Mouse (Mus musculus) bone marrow, adult 2 months (tissue): ENCODE results near the gene Fgfr2.

ENCODE experiments used
- CTCF ChIP-seq: fragments of 200-500 bp; IDR thresholded peaks from 2 replicates; pipeline ENCODE4 v1.5.1; 2011; ENCODE audit warnings: low read length, control low read depth; ENCODE audit not compliant: control insufficient read depth, insufficient read depth
- POLR2A ChIP-seq: fragments of 200-500 bp; IDR thresholded peaks from 2 replicates; pipeline ENCODE4 v1.6.1; 2011; ENCODE audit warnings: low read depth, mild to moderate bottlenecking, control low read depth, low read length, borderline replicate concordance; ENCODE audit not compliant: control insufficient read depth

DNA sequence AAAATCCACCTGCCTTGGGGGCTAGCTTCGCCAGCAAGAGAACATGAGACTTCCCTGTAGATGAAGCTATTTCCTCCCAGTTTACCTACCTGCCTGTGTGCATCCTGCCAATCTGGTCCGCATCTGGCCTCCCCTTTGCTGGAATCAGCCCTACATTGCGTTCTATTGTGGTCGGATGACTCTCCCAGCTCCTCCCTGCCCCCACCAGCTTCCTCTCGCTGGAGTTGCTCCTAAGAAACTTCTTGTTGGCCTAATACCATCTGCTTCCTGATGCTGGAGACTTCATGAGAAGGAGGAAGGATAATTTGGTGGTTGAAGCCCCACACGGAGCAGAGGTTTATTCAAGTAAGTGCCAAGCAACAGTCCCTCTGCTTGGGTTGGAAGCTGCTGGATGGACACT lies 2807.9 kb downstream of the Fgfr2 start:
- TF ChIP-seq CTCF (no peak), POLR2A (no peak)
